Comparison of ENCODE assay signal across 8 mouse cellular contexts in the genomic region with DNA sequence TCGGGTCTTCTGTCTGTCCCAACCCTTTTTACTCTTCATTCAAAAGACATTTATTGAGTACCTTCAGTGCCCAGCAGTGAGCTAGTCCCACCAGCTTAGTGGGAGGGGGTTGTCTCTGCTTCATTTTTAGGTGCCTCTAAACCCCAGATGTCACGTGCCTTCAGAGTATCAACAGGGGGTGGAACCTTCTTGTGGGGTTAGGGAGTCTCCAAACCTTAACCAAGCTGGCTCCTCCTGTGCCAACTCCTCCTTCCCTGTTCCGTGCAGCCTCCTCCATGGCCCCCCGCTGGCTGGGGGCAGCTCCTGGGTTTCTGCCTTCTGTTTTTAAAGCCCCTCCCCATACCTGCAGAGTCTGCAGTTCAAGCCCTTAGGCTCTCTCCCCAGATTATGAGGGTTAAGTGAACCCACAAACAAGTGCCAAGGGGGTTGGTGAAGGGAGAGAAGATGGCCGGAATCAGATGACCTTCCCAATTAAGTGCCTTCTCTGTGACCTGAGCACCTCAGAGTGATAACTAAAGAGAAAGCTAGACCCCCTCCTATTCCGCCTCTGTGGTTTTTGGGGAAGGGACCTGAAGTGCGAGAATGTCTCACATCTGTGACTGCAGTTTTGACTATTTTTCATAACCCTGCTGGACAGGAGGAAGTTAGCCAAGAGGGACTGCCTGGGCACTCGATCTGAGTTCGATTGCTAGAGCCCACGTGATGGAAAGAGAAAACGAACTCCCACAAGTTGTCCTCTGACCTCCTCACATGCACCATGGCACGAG. TPM values are rescaled to one million over a fixed set of nuclear protein-coding genes. Genes with fewer than 3 reads are reported as not detected.
DNase-seq lines count a peak whose midpoint lies in the region; ATAC-seq and TF ChIP-seq lines count a peak whose summit lies in the region.
"Not testable (repeated sequence)": the region's sequence is repeated elsewhere in the genome, so short reads cannot be mapped to it uniquely, and the experiment has no call there.

No protein-coding gene starts in this region.

- ATAC-seq in heart, embryonic 12.5 days (ENCODE audit: insufficient number of reproducible peaks, low FRiP score); intestine, embryonic 15.5 days; limb, embryonic 12.5 days (ENCODE audit: insufficient number of reproducible peaks, insufficient read depth, low FRiP score, low TSS enrichment, low read depth); lung, embryonic 16.5 days (ENCODE audit: low read depth): not testable (repeated sequence)

- TF ChIP-seq POLR2A in bone marrow, adult 2 months (IDR thresholded peaks at IDR 0.05; ENCODE audit: borderline replicate concordance, control insufficient read depth, low read depth, low read length); myocyte (IDR thresholded peaks at IDR 0.05; ENCODE audit: insufficient read length, low read depth); thymus, adult 2 months (IDR thresholded peaks at IDR 0.05; ENCODE audit: control insufficient read depth, extremely low read depth, insufficient read depth, low read length, poor library complexity): not testable (repeated sequence)

- peak overlapping the region; percentile 77 for H3K27ac ChIP-seq in bone marrow, adult 2 months (ENCODE audit: control insufficient read depth, insufficient read depth, low read depth, low read length, poor library complexity)
- H3K27ac ChIP-seq in heart, embryonic 12.5 days (ENCODE audit: poor library complexity, severe bottlenecking): peak overlapping the region; percentile 88
- H3K27ac ChIP-seq in intestine, embryonic 15.5 days: peak overlapping the region; percentile 93
- H3K27ac ChIP-seq in limb, embryonic 12.5 days: peak overlapping the region; percentile 89
- H3K27ac ChIP-seq in lung, embryonic 16.5 days (ENCODE audit: low read length): peak overlapping the region; percentile 91
- peak overlapping the region; percentile 20; the same call in 1 of the 2 replicates for H3K27ac ChIP-seq in thymus, adult 2 months (ENCODE audit: control insufficient read depth, insufficient read depth, low read length)

- peaks cover 38% of the 10 kb centered on the region for H3K36me3 ChIP-seq in erythroblast, embryonic 14.5 days (ENCODE audit: control insufficient read depth)
- H3K36me3 ChIP-seq in heart, embryonic 12.5 days: peaks cover 26% of the 10 kb centered on the region
- peaks cover 13% of the 10 kb centered on the region; the same call in 1 of the 2 replicates for H3K36me3 ChIP-seq in intestine, embryonic 15.5 days
- H3K36me3 ChIP-seq in limb, embryonic 12.5 days: peaks cover 29% of the 10 kb centered on the region
- peaks cover 14% of the 10 kb centered on the region for H3K36me3 ChIP-seq in lung, embryonic 16.5 days (ENCODE audit: control insufficient read depth, insufficient read depth, low read length)
- H3K36me3 ChIP-seq in myocyte (ENCODE audit: control insufficient read depth, insufficient read depth); thymus, adult 2 months (ENCODE audit: control insufficient read depth, insufficient read depth, low read length): not testable (repeated sequence)

- H3K9me3 ChIP-seq in erythroblast, embryonic 14.5 days (ENCODE audit: control insufficient read depth, low read length); heart, embryonic 12.5 days (replicated peaks); intestine, embryonic 15.5 days; limb, embryonic 12.5 days; lung, embryonic 16.5 days (ENCODE audit: control insufficient read depth, low read length): not testable (repeated sequence)

- peak overlapping the region; percentile 61 for H3K4me3 ChIP-seq in bone marrow, adult 2 months (replicated peaks; ENCODE audit: control insufficient read depth, low read depth, low read length)
- peak overlapping the region; percentile 68 for H3K4me3 ChIP-seq in erythroblast, embryonic 14.5 days (replicated peaks)
- H3K4me3 ChIP-seq in heart, embryonic 12.5 days: peak overlapping the region; percentile 43
- H3K4me3 ChIP-seq in intestine, embryonic 15.5 days (replicated peaks): peak overlapping the region; percentile 40
- peak overlapping the region; percentile 42 for H3K4me3 ChIP-seq in limb, embryonic 12.5 days (replicated peaks)
- peak overlapping the region; percentile 50 for H3K4me3 ChIP-seq in lung, embryonic 16.5 days (ENCODE audit: low read length)
- peak overlapping the region; percentile 27 for H3K4me3 ChIP-seq in myocyte
- H3K4me3 ChIP-seq in thymus, adult 2 months (ENCODE audit: control insufficient read depth, insufficient read depth, low read length): peak overlapping the region; percentile 52

- H3K9ac ChIP-seq in heart, embryonic 12.5 days; intestine, embryonic 15.5 days: not testable (repeated sequence)
- H3K9ac ChIP-seq in limb, embryonic 12.5 days (replicated peaks): peak overlapping the region; percentile 61
- H3K9ac ChIP-seq in lung, embryonic 16.5 days (ENCODE audit: low read length): 0 out of 2 replicates have a peak overlapping the region, but pooled peaks have one; percentile 20

- 7% methylated on average over 12 of the region's 12 CpGs for WGBS in bone marrow, adult 2 months
- WGBS in heart, embryonic 12.5 days: 8% methylated on average over 12 of the region's 12 CpGs
- 9% methylated on average over 12 of the region's 12 CpGs for WGBS in intestine, embryonic 15.5 days
- 10% methylated on average over 12 of the region's 12 CpGs for WGBS in limb, embryonic 12.5 days
- WGBS in lung, embryonic 16.5 days: 6% methylated on average over 11 of the region's 12 CpGs
- 25% methylated on average over 12 of the region's 12 CpGs for WGBS in thymus, adult 2 months

- DNase-seq in thymus, adult 2 months: not testable (repeated sequence)

- H3K27me3 ChIP-seq in erythroblast, embryonic 14.5 days (ENCODE audit: control insufficient read depth); heart, embryonic 12.5 days (replicated peaks); intestine, embryonic 15.5 days (replicated peaks); limb, embryonic 12.5 days; lung, embryonic 16.5 days (ENCODE audit: control insufficient read depth, insufficient read depth, low read depth, low read length); myocyte (ENCODE audit: control insufficient read depth, insufficient read depth, insufficient read length); thymus, adult 2 months (ENCODE audit: control insufficient read depth, insufficient read depth, low read length): not testable (repeated sequence)

- H3K4me2 ChIP-seq in heart, embryonic 12.5 days: peak overlapping the region; percentile 80
- peak overlapping the region; percentile 88 for H3K4me2 ChIP-seq in intestine, embryonic 15.5 days (replicated peaks)
- H3K4me2 ChIP-seq in limb, embryonic 12.5 days: peak overlapping the region; percentile 82
- H3K4me2 ChIP-seq in lung, embryonic 16.5 days (ENCODE audit: low read depth, low read length): peak overlapping the region; percentile 89
- peak overlapping the region; percentile 74 for H3K4me2 ChIP-seq in myocyte (ENCODE audit: low read depth)

- H3ac ChIP-seq in myocyte (ENCODE audit: control insufficient read depth, insufficient read length): not testable (repeated sequence)

- peaks cover 18% of the 10 kb centered on the region for H3K79me2 ChIP-seq in myocyte (ENCODE audit: control insufficient read depth, insufficient read depth)

- H3K4me1 ChIP-seq in bone marrow, adult 2 months (ENCODE audit: control insufficient read depth, insufficient read depth, low read length); lung, embryonic 16.5 days (replicated peaks; ENCODE audit: control insufficient read depth, insufficient read depth, low read length): not testable (repeated sequence)
- peaks cover 79% of the 10 kb centered on the region for H3K4me1 ChIP-seq in erythroblast, embryonic 14.5 days (ENCODE audit: control insufficient read depth)
- H3K4me1 ChIP-seq in heart, embryonic 12.5 days (replicated peaks): peaks cover 28% of the 10 kb centered on the region
- H3K4me1 ChIP-seq in intestine, embryonic 15.5 days (replicated peaks): peaks cover 20% of the 10 kb centered on the region
- H3K4me1 ChIP-seq in limb, embryonic 12.5 days (replicated peaks): peaks cover 23% of the 10 kb centered on the region
- H3K4me1 ChIP-seq in thymus, adult 2 months (replicated peaks; ENCODE audit: control insufficient read depth, insufficient read depth, low read length): peaks cover 22% of the 10 kb centered on the region

- TF ChIP-seq CTCF in bone marrow, adult 2 months (IDR thresholded peaks at IDR 0.05; ENCODE audit: control insufficient read depth, insufficient read depth, low read length); thymus, adult 2 months (IDR thresholded peaks at IDR 0.05; ENCODE audit: borderline replicate concordance, control insufficient read depth, extremely low read depth, insufficient read depth, low read length, poor library complexity): not testable (repeated sequence)

RNA-seq across cellular contexts. Expression of gene Ctdsp1, which starts 5.3 kb away (rescaled TPM):
- polyA plus RNA-seq in bone marrow, adult 2 months (2011; ENCODE audit: insufficient read depth, insufficient read length, low replicate concordance, missing spikeins): 40.0 and 65.3 TPM in 2 replicates
- polyA plus RNA-seq in erythroblast, embryonic 14.5 days (2012): 33.4 and 34.3 TPM in 2 replicates
- 54.5 and 55.9 TPM in 2 replicates for polyA plus RNA-seq in heart, embryonic 12.5 days (2016; fragmentation: Nextera tagmentation; extraction: Ambion mirVana)
- 75.4 and 78.7 TPM in 2 replicates for polyA plus RNA-seq in intestine, embryonic 15.5 days (2015; fragmentation: Nextera tagmentation; extraction: Ambion mirVana)
- 75.3 and 78.5 TPM in 2 replicates for polyA plus RNA-seq in limb, embryonic 12.5 days (2016; fragmentation: Nextera tagmentation; extraction: Ambion mirVana)
- polyA plus RNA-seq in lung, embryonic 16.5 days (2015; fragmentation: Nextera tagmentation; extraction: Ambion mirVana): 90.8 and 93.9 TPM in 2 replicates
- polyA plus RNA-seq in myocyte (2012; fragmentation: generic; extraction: Trizol): 64.0 TPM
- polyA plus RNA-seq in thymus, adult 2 months (2012; rRNA removed): 201 and 203 TPM in 2 replicates

RNA-seq across cellular contexts. Expression of gene Vil1, which starts 12.5 kb away (rescaled TPM):
- not detected in 2 replicates for polyA plus RNA-seq in bone marrow, adult 2 months (2011; ENCODE audit: insufficient read depth, insufficient read length, low replicate concordance, missing spikeins)
- not detected in 2 replicates for polyA plus RNA-seq in erythroblast, embryonic 14.5 days (2012)
- polyA plus RNA-seq in heart, embryonic 12.5 days (2016; fragmentation: Nextera tagmentation; extraction: Ambion mirVana): 0.27 and 0.28 TPM in 2 replicates
- 135 and 146 TPM in 2 replicates for polyA plus RNA-seq in intestine, embryonic 15.5 days (2015; fragmentation: Nextera tagmentation; extraction: Ambion mirVana)
- 0.19 TPM in 2 replicates for polyA plus RNA-seq in limb, embryonic 12.5 days (2016; fragmentation: Nextera tagmentation; extraction: Ambion mirVana)
- 0.43 and 0.87 TPM in 2 replicates for polyA plus RNA-seq in lung, embryonic 16.5 days (2015; fragmentation: Nextera tagmentation; extraction: Ambion mirVana)
- 0.02 TPM for polyA plus RNA-seq in myocyte (2012; fragmentation: generic; extraction: Trizol)
- 0.74 and 1.0 TPM in 2 replicates for polyA plus RNA-seq in thymus, adult 2 months (2012; rRNA removed)

RNA-seq across cellular contexts. Expression of gene Slc11a1, which starts 21.6 kb away (rescaled TPM):
- polyA plus RNA-seq in bone marrow, adult 2 months (2011; ENCODE audit: insufficient read depth, insufficient read length, low replicate concordance, missing spikeins): 10.8 and 16.9 TPM in 2 replicates
- polyA plus RNA-seq in erythroblast, embryonic 14.5 days (2012): 0.93 and 1.4 TPM in 2 replicates
- polyA plus RNA-seq in heart, embryonic 12.5 days (2016; fragmentation: Nextera tagmentation; extraction: Ambion mirVana): 1.3 and 1.5 TPM in 2 replicates
- polyA plus RNA-seq in intestine, embryonic 15.5 days (2015; fragmentation: Nextera tagmentation; extraction: Ambion mirVana): 6.4 and 6.7 TPM in 2 replicates
- 0.85 and 2.2 TPM in 2 replicates for polyA plus RNA-seq in limb, embryonic 12.5 days (2016; fragmentation: Nextera tagmentation; extraction: Ambion mirVana)
- polyA plus RNA-seq in lung, embryonic 16.5 days (2015; fragmentation: Nextera tagmentation; extraction: Ambion mirVana): 3.5 and 5.8 TPM in 2 replicates
- polyA plus RNA-seq in myocyte (2012; fragmentation: generic; extraction: Trizol): 1.0 TPM
- polyA plus RNA-seq in thymus, adult 2 months (2012; rRNA removed): 46.3 and 48.7 TPM in 2 replicates

RNA-seq across cellular contexts. Expression of gene Catip, which starts 34.7 kb away (rescaled TPM):
- polyA plus RNA-seq in bone marrow, adult 2 months (2011; ENCODE audit: insufficient read depth, insufficient read length, low replicate concordance, missing spikeins): not detected in 2 replicates
- not detected in 2 replicates for polyA plus RNA-seq in erythroblast, embryonic 14.5 days (2012)
- 0.46 TPM in 2 replicates for polyA plus RNA-seq in heart, embryonic 12.5 days (2016; fragmentation: Nextera tagmentation; extraction: Ambion mirVana)
- 0.39 and 0.53 TPM in 2 replicates for polyA plus RNA-seq in intestine, embryonic 15.5 days (2015; fragmentation: Nextera tagmentation; extraction: Ambion mirVana)
- 1.5 and 1.6 TPM in 2 replicates for polyA plus RNA-seq in limb, embryonic 12.5 days (2016; fragmentation: Nextera tagmentation; extraction: Ambion mirVana)
- 1.9 and 3.0 TPM in 2 replicates for polyA plus RNA-seq in lung, embryonic 16.5 days (2015; fragmentation: Nextera tagmentation; extraction: Ambion mirVana)
- 0.10 TPM for polyA plus RNA-seq in myocyte (2012; fragmentation: generic; extraction: Trizol)
- polyA plus RNA-seq in thymus, adult 2 months (2012; rRNA removed): 0.13 and 0.27 TPM in 2 replicates

Comparison
In these comparisons a context has a peak if more than half of its experiments do, and no peak if none do; other contexts are left out.
1. H3K27ac ChIP-seq: peak in every context shown above with its lines; median percentile 93 in intestine, embryonic 15.5 days; 91 in lung, embryonic 16.5 days; 89 in limb, embryonic 12.5 days; 88 in heart, embryonic 12.5 days; 77 in bone marrow, adult 2 months; 20 in thymus, adult 2 months.
2. RNA of gene Vil1, which starts 12.5 kb away (polyA plus RNA-seq): 135 to 146 TPM in intestine, embryonic 15.5 days; 0.74 to 1.0 TPM in thymus, adult 2 months, 0.43 to 0.87 TPM in lung, embryonic 16.5 days, 0.27 to 0.28 TPM in heart, embryonic 12.5 days, 0.19 TPM in limb, embryonic 12.5 days, not detected in bone marrow, adult 2 months, 0.02 TPM in myocyte (single experiment) and not detected in erythroblast, embryonic 14.5 days; every median in the first group is over 10 times any median in the second.
3. Peak in every context shown above with its lines, with median percentiles within 50 percentile points of each other: H3K4me3 ChIP-seq and H3K4me2 ChIP-seq.